Mouse (Mus musculus) E14TG2a.4 (cell line): ENCODE measurements at regions not wholly inside any gene's neighbourhood (a gene's known extent, or its start where the extent isn't known, plus 50 kb on each side); places are given as distances from the start of the nearest gene placed in this dataset.

Experiments
- H3K27me3 ChIP-seq: 2 replicates; pipeline ENCODE4 v1.6.1; 2014; ENCODE audit warnings: low read length, control low read depth; ENCODE audit not compliant: insufficient read depth
- H3K36me3 ChIP-seq: 2 replicates; pipeline ENCODE4 v1.6.1; 2014; ENCODE audit warnings: low read length, control low read depth; ENCODE audit not compliant: insufficient read depth
- H3K4me1 ChIP-seq: replicated peaks from 2 replicates; pipeline ENCODE4 v1.6.1; 2014; ENCODE audit warnings: low read depth, low read length, control low read depth
- H3K4me3 ChIP-seq: replicated peaks from 2 replicates; pipeline ENCODE4 v1.5.1; 2014; ENCODE audit warnings: mild to moderate bottlenecking, low read length
- H3K9me3 ChIP-seq: 2 replicates; pipeline ENCODE4 v1.6.1; 2014; ENCODE audit warnings: low read length, control low read depth
- CTCF ChIP-seq: conservative IDR thresholded peaks from 2 replicates; pipeline ENCODE4 v1.5.1; 2014; ENCODE audit warnings: low read length
- NANOG ChIP-seq: IDR thresholded peaks from 2 replicates; pipeline ENCODE4 v1.6.1; 2014; ENCODE audit warnings: borderline replicate concordance, low read length, mixed read lengths
- POU5F1 ChIP-seq: IDR thresholded peaks from 2 replicates; pipeline ENCODE4 v1.6.1; 2014; ENCODE audit warnings: low read length, borderline replicate concordance

DNA sequence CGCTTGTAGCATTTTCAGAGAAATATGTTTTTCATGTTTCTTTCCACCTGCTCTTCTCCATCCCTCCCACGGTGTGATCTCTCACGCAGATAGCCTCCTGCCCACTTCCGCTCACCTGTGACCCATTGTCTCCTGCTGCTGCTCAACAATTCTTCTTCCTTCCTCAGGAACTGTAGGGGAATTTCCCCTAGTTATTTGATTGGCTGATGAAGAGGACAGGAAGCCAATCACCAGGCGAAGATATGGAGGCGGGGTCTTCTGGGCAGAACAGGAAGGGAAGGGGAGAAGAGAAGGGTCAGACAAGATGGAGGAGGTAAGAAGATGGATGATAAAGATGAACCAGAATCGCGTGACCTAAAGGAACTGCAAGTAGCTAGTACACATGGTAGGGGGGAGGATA is 80.1 kb upstream of the Cand1 start:
- Histone ChIP-seq H3K4me3 (no peak overlapping the region), H3K36me3 (no peaks in the 10 kb centered on the region), H3K4me1 (no peaks in the 10 kb centered on the region), H3K27me3 (no peaks in the 10 kb centered on the region), H3K9me3 (no peaks in the 10 kb centered on the region)
- TF ChIP-seq NANOG (no peak), POU5F1 (no peak), CTCF (no peak)

DNA sequence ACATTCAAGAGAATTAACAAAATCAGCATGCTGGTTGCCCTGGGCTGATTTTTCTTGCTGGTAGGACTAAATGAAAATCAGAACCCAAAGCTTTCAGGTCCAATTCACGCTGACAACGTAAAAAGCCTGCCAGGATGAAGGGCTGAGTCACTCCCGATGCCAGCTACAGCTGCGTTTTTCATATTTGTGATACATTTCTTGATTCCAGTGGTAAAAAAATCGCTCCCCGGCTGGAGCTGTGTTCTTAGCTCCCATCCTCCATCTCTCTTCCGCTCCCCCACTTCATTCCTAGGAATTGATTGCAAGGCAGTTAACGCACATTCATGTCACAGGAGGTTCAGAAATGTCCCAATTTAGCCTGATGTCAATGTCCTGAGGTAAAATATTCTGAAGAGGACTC is 78.6 kb upstream of the Cand1 start:
- no peaks in the 10 kb centered on the region for H3K4me1 ChIP-seq
- no peaks in the 10 kb centered on the region for H3K9me3 ChIP-seq
- no peaks in the 10 kb centered on the region for H3K36me3 ChIP-seq
- no peak overlapping the region for H3K4me3 ChIP-seq
- TF ChIP-seq CTCF (no peak), NANOG (no peak), POU5F1 (no peak)
- no peaks in the 10 kb centered on the region for H3K27me3 ChIP-seq

DNA sequence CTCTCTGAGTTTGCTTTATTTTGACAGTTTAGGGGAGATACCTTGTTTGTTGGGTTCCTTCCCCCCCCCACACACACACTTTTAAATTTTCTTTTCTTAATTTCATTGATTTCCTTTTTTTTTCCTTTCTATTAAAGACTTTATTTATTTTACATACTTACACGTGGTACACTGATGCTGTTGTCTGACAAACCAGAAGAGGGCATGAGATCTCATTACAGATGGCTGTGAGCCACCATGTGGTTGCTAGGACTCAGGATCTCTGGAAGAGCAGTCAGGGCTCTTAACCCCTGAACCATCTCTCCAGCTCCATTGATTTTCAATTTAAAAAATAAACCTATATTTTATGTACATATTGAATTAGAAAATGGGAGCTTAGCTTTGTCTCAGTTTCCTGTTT is 71.7 kb upstream of the Cand1 start:
- no peaks in the 10 kb centered on the region for H3K4me1 ChIP-seq
- no peak for TF ChIP-seq NANOG
- TF ChIP-seq CTCF, result no peak
- TF ChIP-seq POU5F1, result no peak
- H3K27me3 ChIP-seq, result no peaks in the 10 kb centered on the region
- H3K4me3 ChIP-seq, result no peak overlapping the region
- H3K36me3 ChIP-seq, result no peaks in the 10 kb centered on the region
- no peaks in the 10 kb centered on the region for H3K9me3 ChIP-seq

DNA sequence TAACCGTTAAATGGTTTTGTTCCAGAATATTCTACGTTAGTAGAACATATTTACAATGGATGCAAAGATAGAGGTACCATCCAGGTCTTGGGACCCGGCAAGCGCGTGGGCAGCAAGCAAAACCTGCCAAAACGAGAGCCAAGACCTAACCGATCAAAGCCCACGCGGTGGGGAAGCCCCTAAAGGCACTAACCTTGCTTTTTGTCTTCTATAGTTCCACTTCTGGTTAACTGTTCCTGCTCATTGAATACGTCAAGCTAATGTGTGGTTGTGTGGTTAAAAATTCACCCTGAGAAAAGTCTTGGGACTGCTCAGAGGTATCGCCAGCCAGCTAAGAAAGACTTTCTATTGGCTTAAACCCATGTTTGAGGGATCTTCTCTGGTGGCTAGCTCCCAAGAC is 55.9 kb upstream of the Cand1 start:
- Histone ChIP-seq H3K4me1 (no peaks in the 10 kb centered on the region), H3K36me3 (no peaks in the 10 kb centered on the region), H3K9me3 (peaks cover 9% of the 10 kb centered on the region), H3K4me3 (no peak overlapping the region), H3K27me3 (0 out of 2 replicates have a peak, but pooled peaks cover 4% of the 10 kb centered on the region)
- TF ChIP-seq CTCF (no peak), POU5F1 (no peak), NANOG (no peak)

DNA sequence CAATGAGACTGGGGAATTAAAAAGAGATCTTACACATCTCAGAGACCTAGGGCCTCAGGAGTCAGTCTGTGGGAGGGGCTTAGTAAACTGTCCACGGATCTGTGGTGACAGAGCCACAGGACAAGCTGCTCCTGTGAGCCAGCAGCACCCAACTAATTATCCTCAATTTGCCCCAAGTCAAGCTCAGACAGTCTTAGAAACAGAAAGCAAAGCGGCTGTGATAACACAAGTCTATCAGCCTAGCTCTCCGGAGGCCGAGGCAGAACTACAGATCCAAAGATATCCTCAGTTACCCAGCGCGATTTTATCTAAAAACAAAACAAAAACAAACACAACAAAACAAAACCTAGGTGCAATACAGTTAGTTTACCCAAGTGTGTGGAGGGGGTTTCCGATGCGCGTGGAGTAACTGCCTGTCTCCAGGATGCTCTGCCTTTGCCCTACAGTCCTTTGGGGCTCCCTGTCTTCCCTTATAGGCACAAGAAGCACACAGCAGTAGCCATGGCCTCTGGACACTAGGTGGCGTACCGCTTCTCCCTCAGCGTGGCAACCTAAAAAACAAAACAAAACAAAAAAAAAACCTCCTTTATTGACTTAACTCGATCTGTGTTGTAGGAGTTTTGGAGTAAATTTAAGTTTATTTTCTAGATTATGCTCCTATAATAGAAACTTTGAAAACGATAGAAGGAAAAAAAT is 54.7 kb upstream of the Cand1 start:
- H3K4me1 ChIP-seq, result no peaks in the 10 kb centered on the region
- 0 out of 2 replicates have a peak, but pooled peaks cover under 1% of the 10 kb centered on the region for H3K27me3 ChIP-seq
- no peak overlapping the region for H3K4me3 ChIP-seq
- H3K36me3 ChIP-seq, result no peaks in the 10 kb centered on the region
- peaks cover 9% of the 10 kb centered on the region for H3K9me3 ChIP-seq
- TF ChIP-seq CTCF (peak; percentile 64), POU5F1 (no peak)

DNA sequence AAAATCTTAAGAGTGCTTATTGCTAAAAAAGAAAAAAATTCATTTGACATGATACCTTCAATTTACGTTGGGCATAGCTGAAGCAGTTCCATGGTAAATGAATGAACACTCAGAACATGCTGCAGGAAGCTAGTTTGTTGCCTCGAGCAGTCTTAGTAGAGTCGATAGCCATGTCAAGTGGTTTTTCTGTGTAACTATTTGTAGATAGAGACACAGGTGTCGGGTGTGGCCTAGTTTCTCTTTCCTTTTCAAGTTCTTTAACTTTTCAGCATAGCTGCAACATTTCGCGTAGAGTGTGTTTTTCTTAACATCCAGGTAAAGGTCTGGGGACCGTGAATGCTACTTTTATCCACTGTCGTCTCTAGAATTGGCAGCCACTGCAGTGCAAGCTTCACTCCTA is 53.5 kb upstream of the Cand1 start:
- Histone ChIP-seq H3K36me3 (no peaks in the 10 kb centered on the region), H3K27me3 (no peaks in the 10 kb centered on the region)

More for the DNA sequence above, 53.5 kb upstream of the Cand1 start:
- Histone ChIP-seq H3K4me1 (no peaks in the 10 kb centered on the region), H3K9me3 (peaks cover 4% of the 10 kb centered on the region; the same call in 1 of the 2 replicates), H3K4me3 (no peak overlapping the region)
- TF ChIP-seq CTCF (no peak), NANOG (no peak), POU5F1 (no peak)
